Mouse (Mus musculus) cerebellum, adult 2 months (tissue): ENCODE measurements around the gene Ergic1.

Experiments
- CTCF ChIP-seq: fragments of 200-500 bp; IDR thresholded peaks from 2 replicates; pipeline ENCODE4 v1.5.1; 2011; ENCODE audit warnings: low read depth, mild to moderate bottlenecking, control low read depth, low read length, moderate library complexity, borderline replicate concordance; ENCODE audit not compliant: insufficient read depth
- POLR2A ChIP-seq: fragments of 200-500 bp; IDR thresholded peaks from 2 replicates; pipeline ENCODE4 v1.6.1; 2011; ENCODE audit warnings: low read length, control low read depth, borderline replicate concordance; ENCODE audit not compliant: insufficient read depth

- no peak for TF ChIP-seq CTCF
- no peak for TF ChIP-seq POLR2A
These were observed 26.7 kb downstream of the Ergic1 start for GRCm38 (mm10) chr17:26587961-26588487.
